Mouse (Mus musculus) G1E (cell line): Measurements from ENCODE around the gene Gm20458.

ENCODE experiments used
- CTCF ChIP-seq: IDR thresholded peaks from 2 replicates; pipeline ENCODE4 v1.5.1; 2012; ENCODE audit warnings: low read depth, low read length, inconsistent platforms, mixed read lengths
- GATA1 ChIP-seq: IDR thresholded peaks from 2 replicates; pipeline ENCODE4 v1.6.1; 2012; ENCODE audit warnings: borderline replicate concordance, low read length, inconsistent platforms, mixed read lengths
- TAL1 ChIP-seq: conservative IDR thresholded peaks from 2 replicates; pipeline ENCODE4 v1.6.1; 2012; ENCODE audit warnings: low read depth, low read length, inconsistent platforms, mixed read lengths

- TF ChIP-seq GATA1 (no peak), CTCF (no peak), TAL1 (no peak)
These were observed 6.8 kb upstream of the Gm20458 start for GRCm38 (mm10) chr2:164453887-164454500.
